Mouse (Mus musculus) heart, postnatal 14 days (tissue): ENCODE measurements around the gene Atp6v0a4. TPM values are rescaled to one million over a fixed set of nuclear protein-coding genes. Genes with fewer than 3 reads are reported as not detected.
A peak's percentile ranks its signal among the peaks of the same experiment; 100 is the strongest.

ENCODE experiments used
- DNase-seq, 2 experiments: peaks; one replicate each; pipeline ENCODE4 v3.0.0; 2021 to 2022
- intact Hi-C: fragments of 180-260 bp; cut with DNase I; formaldehyde crosslinking; loops from one replicate; pipeline ENCODE4 v1.15.1; 2025
- total RNA-seq, 2 experiments: library from RNA; stranded (reverse); gene quantifications; 2 replicates each; pipeline ENCODE4 v1.2.3; 2021

Atp6v0a4 gene
- total RNA-seq, 2 experiments from 2014 or later: 2.8 to 3.5 TPM

- intact Hi-C loops: no loop called here
- no peak for DNase-seq
Measured at GRCm38 (mm10) chr6:38027771-38028170, 96.6 kb downstream of the Atp6v0a4 start.

- intact Hi-C loops: no loop called here
- no peak for DNase-seq
Measured at GRCm38 (mm10) chr6:38023284-38023683, 101.1 kb downstream of the Atp6v0a4 start.

- no peak for DNase-seq
- intact Hi-C loops: no loop called here
Measured at GRCm38 (mm10) chr6:38021406-38021805, 103.0 kb downstream of the Atp6v0a4 start.

GRCm38 (mm10) chr6:38012829-38013228 lies 111.6 kb downstream of the Atp6v0a4 start:
- intact Hi-C loops: loop anchor here (10.0 kb wide), 1 partner anchor 142 kb away; no protein-coding TSS in a partner anchor
- DNase-seq: no peak

GRCm38 (mm10) chr6:38007459-38007858 lies 116.9 kb downstream of the Atp6v0a4 start:
- intact Hi-C loops: loop anchor here (1.0 to 10.0 kb wide), 4 partner anchors 58 to 543 kb away; no protein-coding TSS in a partner anchor
- DNase-seq: peak; percentile 47 to 70

Other genes with a start within 250 kb of the Atp6v0a4 start
- under 1 TPM; 0.53 to 0.90 TPM for gene Svopl, start 77.6 kb downstream of the Atp6v0a4 start, total RNA-seq
- gene Tmem213, start 15.3 kb downstream of the Atp6v0a4 start, total RNA-seq: not detected
- gene D630045J12Rik, start 129.4 kb upstream of the Atp6v0a4 start, total RNA-seq: 1 to 10 TPM; 1.7 TPM
- gene Zc3hav1l, start 174.7 kb upstream of the Atp6v0a4 start, total RNA-seq: 1 to 10 TPM; 3.4 to 3.8 TPM
- gene Zc3hav1, start 230.0 kb upstream of the Atp6v0a4 start, total RNA-seq: 10 to 100 TPM; 16.9 to 18.8 TPM